Mouse (Mus musculus) adrenal gland, adult 2 months (tissue): ENCODE measurements around the gene Zbtb7b. TPM values are rescaled to one million over a fixed set of nuclear protein-coding genes. Genes with fewer than 3 reads are reported as not detected.

Source experiments
- DNase-seq: peaks from one replicate; pipeline ENCODE4 v3.0.0; 2021
- polyA plus RNA-seq: library from polyadenylated mRNA; depleted of rRNA; stranded (reverse); fragments of >200 nt; gene quantifications from 2 replicates; pipeline ENCODE4 v1.2.3, GENCODE M21; 2012; rRNA removed
- total RNA-seq, 2 experiments: library from RNA; stranded (reverse); gene quantifications; 2 replicates each; pipeline ENCODE4 v1.2.3; 2021

The Zbtb7b gene
- total and polyA plus RNA-seq, 3 experiments = 84.0 to 121 (median 102) TPM

- DNase-seq = no peak
Observed at GRCm38 (mm10) chr3:89337062-89337720, 57.4 kb downstream of the Zbtb7b start.

- DNase-seq = no peak
Observed at GRCm38 (mm10) chr3:89336529-89336928, 58.0 kb downstream of the Zbtb7b start.

GRCm38 (mm10) chr3:89333053-89333452, 61.5 kb downstream of the Zbtb7b start:
- DNase-seq = no peak

GRCm38 (mm10) chr3:89332476-89332875, 62.1 kb downstream of the Zbtb7b start:
- no peak for DNase-seq

- no peak for DNase-seq
Observed at GRCm38 (mm10) chr3:89332013-89332412, 62.6 kb downstream of the Zbtb7b start.

GRCm38 (mm10) chr3:89331561-89331960, 63.0 kb downstream of the Zbtb7b start:
- no peak for DNase-seq

GRCm38 (mm10) chr3:89330948-89331347, 63.6 kb downstream of the Zbtb7b start:
- peak; percentile 77 for DNase-seq

- DNase-seq = no peak
Observed at GRCm38 (mm10) chr3:89330346-89330745, 64.2 kb downstream of the Zbtb7b start.

- no peak for DNase-seq
Observed at GRCm38 (mm10) chr3:89328623-89329022, 66.0 kb downstream of the Zbtb7b start.

Other genes starting within 250 kb of the Zbtb7b start
- 1 to 10 TPM; 2.4 to 6.6 TPM for gene Hcn3, start 234.6 kb downstream of the Zbtb7b start, total RNA-seq
- gene Hcn3, start 234.6 kb downstream of the Zbtb7b start, polyA plus RNA-seq = 20.9 and 34.5 TPM in 2 replicates
- 10 to 100 TPM; 39.3 to 73.3 TPM for gene Clk2, start 230.0 kb downstream of the Zbtb7b start, total RNA-seq
- 52.2 and 63.4 TPM in 2 replicates for gene Clk2, start 230.0 kb downstream of the Zbtb7b start, polyA plus RNA-seq
- gene Scamp3, start 217.3 kb downstream of the Zbtb7b start, total RNA-seq = 100 to 1,000 TPM in 1 of 2 experiments, 10 to 100 TPM in 1; 87.1 to 104 TPM
- gene Scamp3, start 217.3 kb downstream of the Zbtb7b start, polyA plus RNA-seq = 234 and 299 TPM in 2 replicates
- gene Fam189b, start 211.6 kb downstream of the Zbtb7b start, total RNA-seq = 10 to 100 TPM; 15.2 to 16.3 TPM
- gene Fam189b, start 211.6 kb downstream of the Zbtb7b start, polyA plus RNA-seq = 80.2 and 84.4 TPM in 2 replicates
- 10 to 100 TPM; 74.4 to 74.6 TPM for gene Gba, start 191.8 kb downstream of the Zbtb7b start, total RNA-seq
- 40.2 and 43.9 TPM in 2 replicates for gene Gba, start 191.8 kb downstream of the Zbtb7b start, polyA plus RNA-seq
- gene Thbs3, start 179.6 kb downstream of the Zbtb7b start, total RNA-seq = 10 to 100 TPM in 1 of 2 experiments, 1 to 10 TPM in 1; 8.9 to 10.1 TPM
- 10.1 and 10.2 TPM in 2 replicates for gene Thbs3, start 179.6 kb downstream of the Zbtb7b start, polyA plus RNA-seq
- gene Mtx1, start 167.7 kb downstream of the Zbtb7b start, total RNA-seq = 100 to 1,000 TPM; 150 to 174 TPM
- gene Mtx1, start 167.7 kb downstream of the Zbtb7b start, polyA plus RNA-seq = 252 and 300 TPM in 2 replicates
- gene Muc1, start 165.7 kb downstream of the Zbtb7b start, total RNA-seq = under 1 TPM; 0.24 to 0.32 TPM
- 0.53 and 0.85 TPM in 2 replicates for gene Muc1, start 165.7 kb downstream of the Zbtb7b start, polyA plus RNA-seq
- 100 to 1,000 TPM; 143 to 163 TPM for gene Krtcap2, start 148.8 kb downstream of the Zbtb7b start, total RNA-seq
- gene Krtcap2, start 148.8 kb downstream of the Zbtb7b start, polyA plus RNA-seq = 433 and 437 TPM in 2 replicates
- 1 to 10 TPM; 1.9 to 2.3 TPM for gene Trim46, start 148.5 kb downstream of the Zbtb7b start, total RNA-seq
- 6.0 and 9.1 TPM in 2 replicates for gene Trim46, start 148.5 kb downstream of the Zbtb7b start, polyA plus RNA-seq
- 100 to 1,000 TPM; 134 to 150 TPM for gene Dpm3, start 135.4 kb downstream of the Zbtb7b start, total RNA-seq
- gene Dpm3, start 135.4 kb downstream of the Zbtb7b start, polyA plus RNA-seq = 509 and 645 TPM in 2 replicates
- 10 to 100 TPM; 49.9 to 54.7 TPM for gene Slc50a1, start 124.2 kb downstream of the Zbtb7b start, total RNA-seq
- gene Slc50a1, start 124.2 kb downstream of the Zbtb7b start, polyA plus RNA-seq = 153 TPM in 2 replicates
- 10 to 100 TPM in 1 of 2 experiments, 1 to 10 TPM in 1; 8.0 to 16.6 TPM for gene Efna1, start 113.6 kb downstream of the Zbtb7b start, total RNA-seq
- gene Efna1, start 113.6 kb downstream of the Zbtb7b start, polyA plus RNA-seq = 17.5 and 24.0 TPM in 2 replicates
- gene Efna3, start 71.8 kb downstream of the Zbtb7b start, total RNA-seq = under 1 TPM; 0.26 to 0.55 TPM
- 0.21 and 1.0 TPM in 2 replicates for gene Efna3, start 71.8 kb downstream of the Zbtb7b start, polyA plus RNA-seq
- gene Efna4, start 56.7 kb downstream of the Zbtb7b start, total RNA-seq = 1 to 10 TPM in 1 of 2 experiments, under 1 TPM in 1; 0.63 to 1.9 TPM
- 1.8 and 3.5 TPM in 2 replicates for gene Efna4, start 56.7 kb downstream of the Zbtb7b start, polyA plus RNA-seq
- gene Adam15, start 44.8 kb downstream of the Zbtb7b start, total RNA-seq = 10 to 100 TPM; 56.1 to 87.5 TPM
- gene Adam15, start 44.8 kb downstream of the Zbtb7b start, polyA plus RNA-seq = 142 and 182 TPM in 2 replicates
- gene Dcst2, start 32.8 kb downstream of the Zbtb7b start, total RNA-seq = 1 to 10 TPM in 1 of 2 experiments, under 1 TPM in 1; 0.40 to 1.3 TPM
- gene Dcst2, start 32.8 kb downstream of the Zbtb7b start, polyA plus RNA-seq = 0.61 and 1.2 TPM in 2 replicates
- under 1 TPM in 1 of 2 experiments, not detected in 1; 0.41 TPM for gene Dcst1, start 29.5 kb downstream of the Zbtb7b start, total RNA-seq
- gene Dcst1, start 29.5 kb downstream of the Zbtb7b start, polyA plus RNA-seq = 0.46 and 0.53 TPM in 2 replicates
- 1 to 10 TPM; 1.7 to 1.8 TPM for gene Lenep, start 8.0 kb upstream of the Zbtb7b start, total RNA-seq
- gene Lenep, start 8.0 kb upstream of the Zbtb7b start, polyA plus RNA-seq = 0.58 TPM in 1 of 2 replicates, not detected in the other
- gene Flad1, start 17.1 kb upstream of the Zbtb7b start, total RNA-seq = 10 to 100 TPM; 32.2 to 50.7 TPM
- 33.2 and 45.2 TPM in 2 replicates for gene Flad1, start 17.1 kb upstream of the Zbtb7b start, polyA plus RNA-seq
- gene Cks1b, start 23.6 kb upstream of the Zbtb7b start, total RNA-seq = 10 to 100 TPM; 17.3 to 21.5 TPM
- gene Cks1b, start 23.6 kb upstream of the Zbtb7b start, polyA plus RNA-seq = 9.3 and 9.7 TPM in 2 replicates
- 100 to 1,000 TPM in 1 of 2 experiments, 10 to 100 TPM in 1; 69.6 to 113 TPM for gene Shc1, start 23.7 kb upstream of the Zbtb7b start, total RNA-seq
- 62.6 and 67.4 TPM in 2 replicates for gene Shc1, start 23.7 kb upstream of the Zbtb7b start, polyA plus RNA-seq
- 10 to 100 TPM; 31.8 to 44.5 TPM for gene Pygo2, start 35.4 kb upstream of the Zbtb7b start, total RNA-seq
- 166 and 181 TPM in 2 replicates for gene Pygo2, start 35.4 kb upstream of the Zbtb7b start, polyA plus RNA-seq
- gene Pbxip1, start 41.9 kb upstream of the Zbtb7b start, total RNA-seq = 10 to 100 TPM; 38.4 to 70.0 TPM
- 37.5 and 43.3 TPM in 2 replicates for gene Pbxip1, start 41.9 kb upstream of the Zbtb7b start, polyA plus RNA-seq
- 10 to 100 TPM; 13.9 to 27.7 TPM for gene Pmvk, start 59.8 kb upstream of the Zbtb7b start, total RNA-seq
- 19.4 and 21.5 TPM in 2 replicates for gene Pmvk, start 59.8 kb upstream of the Zbtb7b start, polyA plus RNA-seq
- 1 to 10 TPM; 3.1 to 5.2 TPM for gene Kcnn3, start 125.4 kb upstream of the Zbtb7b start, total RNA-seq
- gene Kcnn3, start 125.4 kb upstream of the Zbtb7b start, polyA plus RNA-seq = 1.7 and 2.0 TPM in 2 replicates